Mouse (Mus musculus): ENCODE measurements around the gene Dock4. TPM values are rescaled to one million over a fixed set of nuclear protein-coding genes. Genes with fewer than 3 reads are reported as not detected.

Dock4 gene
- 40.2 and 42.7 TPM in 2 replicates for polyA plus RNA-seq (2016; fragmentation: Nextera tagmentation; extraction: Ambion mirVana)

DNA sequence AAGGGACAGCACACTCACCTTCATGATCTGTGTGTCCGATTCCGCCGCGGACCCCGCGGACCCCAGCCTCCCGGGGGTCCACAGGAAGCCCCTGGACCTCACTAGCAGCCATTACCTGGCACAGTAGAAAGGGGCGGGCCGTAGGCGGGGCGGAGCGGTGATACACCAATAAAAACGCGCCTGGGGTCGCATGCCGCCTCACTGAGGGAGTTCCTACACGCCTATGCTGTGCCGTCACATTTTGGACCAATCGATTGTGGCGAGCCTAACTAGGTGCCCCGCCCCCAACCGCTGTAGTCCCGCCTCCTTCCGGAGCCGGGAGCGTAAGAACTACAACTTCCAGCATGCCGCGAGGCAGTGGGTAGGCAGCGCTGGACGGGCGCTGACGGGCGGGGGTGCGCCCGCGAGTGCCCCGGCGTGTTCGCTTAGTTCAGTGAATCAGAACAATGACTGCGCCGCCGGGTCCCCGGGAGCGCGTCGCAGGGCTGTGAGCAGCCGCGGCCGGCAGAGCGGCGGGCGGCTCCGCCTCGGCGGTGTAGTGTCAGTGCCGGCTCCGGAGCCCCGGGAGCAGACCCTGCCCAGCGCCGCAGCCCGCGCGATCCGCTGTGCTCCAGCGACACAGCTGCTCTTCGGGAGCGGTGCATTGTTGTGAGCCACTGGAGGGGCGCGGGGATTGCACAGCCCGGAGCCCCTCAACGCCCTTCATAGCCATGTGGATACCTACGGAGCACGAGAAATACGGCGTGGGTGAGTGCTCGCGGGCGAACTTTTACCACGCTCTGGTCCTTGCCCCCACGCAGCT, at the start of gene Dock4, which contains the start of gene Zfp277:
Gene Dock4 (plus strand): TSS at position 305 of the 802 bp plus-strand sequence.
Gene Zfp277 (minus strand): TSS at position 255 of the 802 bp plus-strand sequence.
- peak within 1 kb of the TSS; percentile 78 for H3K4me2 ChIP-seq (replicated peaks)
- H3K9me3 ChIP-seq, result no peaks in the 10 kb centered on the region
- peak within 1 kb of the TSS; percentile 85 for H3K27ac ChIP-seq
- no peaks in the 10 kb centered on the region for H3K27me3 ChIP-seq (replicated peaks)
- H3K4me3 ChIP-seq, result peak within 1 kb of the TSS; percentile 82
- no peaks in the 10 kb centered on the region for H3K36me3 ChIP-seq
- ATAC-seq (ENCODE audit: low FRiP score, low read depth), result peak; percentile 98
- H3K9ac ChIP-seq, result peak within 1 kb of the TSS; percentile 86
- H3K4me1 ChIP-seq, result peaks cover 19% of the 10 kb centered on the region
- under 1% methylated on average over 79 of the region's 80 CpGs for WGBS

GRCm38 (mm10) chr12:40398916-40399315, 46.8 kb upstream of the Dock4 start:
- no peaks in the 10 kb centered on the region for H3K36me3 ChIP-seq
- no peaks in the 10 kb centered on the region for H3K4me1 ChIP-seq
- H3K4me3 ChIP-seq, result no peak overlapping the region
- H3K27me3 ChIP-seq (replicated peaks), result no peaks in the 10 kb centered on the region
- no peak overlapping the region for H3K27ac ChIP-seq
- H3K4me2 ChIP-seq (replicated peaks), result no peak overlapping the region
- 73% methylated on average over 2 of the region's 2 CpGs for WGBS
- ATAC-seq (ENCODE audit: low FRiP score, low read depth), result peak; percentile 50
- no peaks in the 10 kb centered on the region for H3K9me3 ChIP-seq
- H3K9ac ChIP-seq, result no peak overlapping the region

GRCm38 (mm10) chr12:40399386-40399785, 46.4 kb upstream of the Dock4 start:
- Histone ChIP-seq H3K4me3 (no peak overlapping the region), H3K4me1 (no peaks in the 10 kb centered on the region), H3K4me2 (replicated peaks) (no peak overlapping the region), H3K27me3 (replicated peaks) (no peaks in the 10 kb centered on the region), H3K27ac (no peak overlapping the region), H3K36me3 (no peaks in the 10 kb centered on the region), H3K9ac (no peak overlapping the region), H3K9me3 (no peaks in the 10 kb centered on the region)
- ATAC-seq (ENCODE audit: low FRiP score, low read depth), result no peak
- 93% methylated on average over 2 of the region's 2 CpGs for WGBS

- H3K4me3 ChIP-seq, result no peak overlapping the region
- ATAC-seq (ENCODE audit: low FRiP score, low read depth), result no peak
- H3K36me3 ChIP-seq, result no peaks in the 10 kb centered on the region
- no peak overlapping the region for H3K4me2 ChIP-seq (replicated peaks)
- WGBS, result 81% methylated on average over 10 of the region's 10 CpGs
- no peaks in the 10 kb centered on the region for H3K27me3 ChIP-seq (replicated peaks)
- no peaks in the 10 kb centered on the region for H3K9me3 ChIP-seq
- no peaks in the 10 kb centered on the region for H3K4me1 ChIP-seq
- no peak overlapping the region for H3K9ac ChIP-seq
- H3K27ac ChIP-seq, result no peak overlapping the region
Measured at GRCm38 (mm10) chr12:40399812-40400211, 45.9 kb upstream of the Dock4 start.

DNA sequence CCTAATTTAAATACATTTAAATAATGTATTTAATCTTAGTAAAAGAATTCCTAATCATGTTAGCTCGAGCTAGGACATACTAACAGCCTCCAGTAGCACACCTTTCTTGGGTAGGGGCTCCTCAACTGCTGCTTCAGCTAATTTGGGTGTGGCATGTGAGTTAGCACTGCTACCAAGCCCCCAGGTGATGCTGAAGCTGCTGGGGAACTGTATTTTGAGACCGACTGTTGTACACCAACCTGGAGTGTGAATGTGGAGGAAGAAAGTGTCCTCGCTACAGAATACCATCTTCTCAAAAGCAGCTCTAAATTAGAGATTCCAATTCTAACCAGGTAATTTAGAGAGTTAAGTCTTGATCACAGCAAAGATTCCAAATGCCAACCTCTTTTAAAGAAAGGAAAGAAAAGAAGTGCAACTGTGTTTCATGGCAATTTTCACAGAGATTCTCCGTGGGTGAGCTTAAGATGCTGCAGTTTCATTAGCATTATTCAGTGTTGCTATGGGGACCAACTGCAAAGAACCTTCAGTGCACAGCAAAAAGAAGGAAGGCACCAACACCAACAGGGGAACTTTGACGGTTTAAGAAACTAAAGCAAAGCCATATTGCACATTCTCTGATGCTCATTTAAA, 31.0 kb upstream of the Dock4 start:
- no peak overlapping the region for H3K9ac ChIP-seq
- 32% methylated on average over 5 of the region's 5 CpGs for WGBS
- 0 out of 2 replicates have a peak, but pooled peaks cover under 1% of the 10 kb centered on the region for H3K9me3 ChIP-seq
- no peak overlapping the region for H3K4me3 ChIP-seq
- peak; percentile 77; the same call in 1 of the 2 replicates for ATAC-seq (ENCODE audit: low FRiP score, low read depth)
- H3K27ac ChIP-seq, result no peak overlapping the region
- H3K4me1 ChIP-seq, result peaks cover 8% of the 10 kb centered on the region; the same call in 1 of the 2 replicates
- no peak overlapping the region for H3K4me2 ChIP-seq (replicated peaks)
- no peaks in the 10 kb centered on the region for H3K27me3 ChIP-seq (replicated peaks)
- no peaks in the 10 kb centered on the region for H3K36me3 ChIP-seq

GRCm38 (mm10) chr12:40415312-40415925, 30.3 kb upstream of the Dock4 start:
- no peaks in the 10 kb centered on the region for H3K9me3 ChIP-seq
- no peak overlapping the region for H3K9ac ChIP-seq
- H3K27me3 ChIP-seq (replicated peaks), result no peaks in the 10 kb centered on the region
- H3K4me3 ChIP-seq, result no peak overlapping the region
- no peak overlapping the region for H3K4me2 ChIP-seq (replicated peaks)
- no peaks in the 10 kb centered on the region for H3K36me3 ChIP-seq
- peaks cover 8% of the 10 kb centered on the region; the same call in 1 of the 2 replicates for H3K4me1 ChIP-seq
- no peak overlapping the region for H3K27ac ChIP-seq
- 65% methylated on average over 8 of the region's 8 CpGs for WGBS
- peak; percentile 63; the same call in 1 of the 2 replicates for ATAC-seq (ENCODE audit: low FRiP score, low read depth)

- Histone ChIP-seq H3K4me3 (no peak overlapping the region), H3K27me3 (replicated peaks) (no peaks in the 10 kb centered on the region), H3K4me2 (replicated peaks) (no peak overlapping the region), H3K36me3 (no peaks in the 10 kb centered on the region), H3K9ac (no peak overlapping the region), H3K9me3 (no peaks in the 10 kb centered on the region), H3K4me1 (peaks cover 8% of the 10 kb centered on the region; the same call in 1 of the 2 replicates), H3K27ac (no peak overlapping the region)
- ATAC-seq (ENCODE audit: low FRiP score, low read depth), result no peak
- WGBS, result 96% methylated on average over 4 of the region's 4 CpGs
Measured at GRCm38 (mm10) chr12:40417257-40417656, 28.5 kb upstream of the Dock4 start.

DNA sequence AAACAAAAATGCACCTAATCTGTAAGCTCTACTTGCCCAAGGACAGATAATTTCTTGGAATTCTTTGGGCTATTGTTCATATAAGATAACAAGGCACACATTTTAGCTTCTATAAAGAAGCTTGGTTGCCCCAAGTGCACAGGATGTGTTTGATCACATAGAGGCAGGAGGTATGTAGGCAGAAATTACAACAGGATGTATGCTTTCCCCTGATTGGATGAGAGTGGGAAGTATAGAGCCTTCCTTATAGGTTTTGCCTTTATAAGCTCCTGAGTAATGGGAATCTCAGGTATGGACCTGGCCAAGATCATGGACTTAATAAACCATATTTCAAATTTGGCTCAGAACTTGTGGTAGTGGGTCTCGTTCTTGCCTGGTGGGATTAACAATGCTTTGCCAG, 20.8 kb upstream of the Dock4 start:
- H3K4me3 ChIP-seq, result no peak overlapping the region
- WGBS, result 100% methylated on average over 1 of the region's 1 CpGs
- no peak for ATAC-seq (ENCODE audit: low FRiP score, low read depth)

GRCm38 (mm10) chr12:40427606-40428005, 18.1 kb upstream of the Dock4 start:
- H3K27ac ChIP-seq, result no peak overlapping the region
- ATAC-seq (ENCODE audit: low FRiP score, low read depth), result no peak
- no peak overlapping the region for H3K4me3 ChIP-seq
- no peak overlapping the region for H3K9ac ChIP-seq
- H3K27me3 ChIP-seq (replicated peaks), result no peaks in the 10 kb centered on the region
- H3K4me2 ChIP-seq (replicated peaks), result no peak overlapping the region
- peaks cover 8% of the 10 kb centered on the region for H3K4me1 ChIP-seq
- no peaks in the 10 kb centered on the region for H3K9me3 ChIP-seq
- H3K36me3 ChIP-seq, result no peaks in the 10 kb centered on the region
- 88% methylated on average over 10 of the region's 10 CpGs for WGBS

More for the DNA sequence above, 20.8 kb upstream of the Dock4 start:
- H3K4me2 ChIP-seq (replicated peaks), result no peak overlapping the region
- H3K9ac ChIP-seq, result no peak overlapping the region
- no peaks in the 10 kb centered on the region for H3K36me3 ChIP-seq
- H3K4me1 ChIP-seq, result no peaks in the 10 kb centered on the region
- no peaks in the 10 kb centered on the region for H3K9me3 ChIP-seq
- no peaks in the 10 kb centered on the region for H3K27me3 ChIP-seq (replicated peaks)
- no peak overlapping the region for H3K27ac ChIP-seq

- H3K27ac ChIP-seq, result no peak overlapping the region
- ATAC-seq (ENCODE audit: low FRiP score, low read depth), result no peak
- H3K9me3 ChIP-seq, result no peaks in the 10 kb centered on the region
- no peak overlapping the region for H3K9ac ChIP-seq
- no peaks in the 10 kb centered on the region for H3K36me3 ChIP-seq
- peaks cover 8% of the 10 kb centered on the region for H3K4me1 ChIP-seq
- H3K4me3 ChIP-seq, result no peak overlapping the region
- 63% methylated on average over 3 of the region's 3 CpGs for WGBS
- no peaks in the 10 kb centered on the region for H3K27me3 ChIP-seq (replicated peaks)
- H3K4me2 ChIP-seq (replicated peaks), result no peak overlapping the region
Measured at GRCm38 (mm10) chr12:40429976-40430375, 15.8 kb upstream of the Dock4 start.

GRCm38 (mm10) chr12:40431075-40431474, 14.7 kb upstream of the Dock4 start:
- Histone ChIP-seq H3K27me3 (replicated peaks) (no peaks in the 10 kb centered on the region), H3K36me3 (no peaks in the 10 kb centered on the region), H3K27ac (no peak overlapping the region), H3K4me3 (no peak overlapping the region), H3K9ac (no peak overlapping the region), H3K9me3 (no peaks in the 10 kb centered on the region), H3K4me1 (peaks cover 8% of the 10 kb centered on the region), H3K4me2 (replicated peaks) (no peak overlapping the region)
- 50% methylated on average over 5 of the region's 5 CpGs for WGBS
- 0 out of 2 replicates have a peak, but pooled peaks have one; percentile 17 for ATAC-seq (ENCODE audit: low FRiP score, low read depth)

GRCm38 (mm10) chr12:40434101-40434500, 11.7 kb upstream of the Dock4 start:
- Histone ChIP-seq H3K36me3 (no peaks in the 10 kb centered on the region), H3K4me1 (peaks cover 18% of the 10 kb centered on the region), H3K27ac (no peak overlapping the region), H3K4me2 (replicated peaks) (no peak overlapping the region), H3K4me3 (no peak overlapping the region), H3K9me3 (no peaks in the 10 kb centered on the region), H3K27me3 (replicated peaks) (no peaks in the 10 kb centered on the region), H3K9ac (no peak overlapping the region)
- 52% methylated on average over 3 of the region's 3 CpGs for whole genome bisulfite sequencing
- no peak for ATAC-seq (ENCODE audit: low FRiP score, low read depth)
